Mouse (Mus musculus) adrenal gland, postnatal 14 days (tissue): Measurements from ENCODE around the gene Hivep3. TPM values are rescaled to one million over a fixed set of nuclear protein-coding genes. Genes with fewer than 3 reads are reported as not detected.
A peak's percentile ranks its signal among the peaks of the same experiment; 100 is the strongest.

ENCODE experiments used
- DNase-seq: peaks from one replicate; pipeline ENCODE4 v3.0.0; 2021; ENCODE audit warnings: mixed read lengths
- total RNA-seq: library from RNA; stranded (reverse); gene quantifications from 2 replicates; pipeline ENCODE4 v1.2.3, GENCODE M21; 2021

Gene Hivep3
- total RNA-seq, 1 experiment from 2014 or later, result 9.4 TPM

DNA sequence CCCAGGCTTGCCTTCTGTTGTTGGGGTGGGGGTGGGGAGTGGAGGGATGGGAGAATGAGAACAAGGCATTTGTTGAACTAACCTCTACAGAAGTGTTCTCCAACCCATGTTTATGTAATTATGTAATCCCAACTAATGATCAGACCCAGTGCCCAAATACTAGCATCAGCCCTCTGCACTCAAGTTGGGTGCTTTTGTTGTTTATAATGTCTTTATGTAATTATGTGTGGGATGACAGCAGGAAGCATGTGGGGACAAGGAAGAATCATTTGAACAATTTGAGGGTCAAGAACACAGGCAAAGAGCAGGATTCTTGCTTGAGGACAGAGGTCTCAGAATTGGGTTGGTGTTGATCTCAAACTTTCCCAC lies 82.2 kb downstream of the Hivep3 start:
- no peak for DNase-seq

DNA sequence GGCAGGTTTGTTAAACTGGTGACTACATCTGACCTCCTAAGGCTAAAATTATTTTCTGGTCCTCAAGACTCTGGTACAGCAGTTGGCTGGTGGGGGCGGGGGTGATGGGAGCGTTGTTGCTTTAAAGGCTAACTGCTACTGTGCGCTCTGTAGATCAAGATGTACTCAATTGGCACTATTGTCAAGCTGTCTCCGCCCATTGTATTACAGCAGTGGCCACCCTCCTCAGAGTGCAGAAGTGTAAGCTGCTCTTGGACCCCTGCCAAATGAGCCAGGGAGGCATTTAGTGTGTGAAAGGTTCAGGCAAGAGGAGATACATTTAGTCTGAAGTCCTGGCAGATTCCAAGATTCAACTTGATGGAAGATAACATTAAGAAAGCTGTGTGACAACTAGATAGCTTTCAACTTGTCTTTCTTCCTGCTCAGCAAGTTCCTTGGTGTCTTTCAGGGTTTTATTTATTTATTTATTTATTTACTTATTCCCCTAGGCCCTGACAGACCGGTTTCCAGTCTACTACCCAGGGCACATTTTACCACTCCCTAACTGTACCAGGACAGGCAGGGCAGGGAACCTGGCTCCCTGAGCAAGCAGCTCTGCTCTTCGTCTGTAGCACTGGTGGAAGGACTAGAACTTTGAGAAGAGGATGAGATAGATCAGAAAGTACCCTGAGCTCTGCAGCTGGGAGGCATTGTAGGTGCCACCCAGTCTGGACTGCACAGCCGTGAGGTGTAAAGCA lies 83.2 kb downstream of the Hivep3 start:
- DNase-seq, result peak; percentile 34

DNA sequence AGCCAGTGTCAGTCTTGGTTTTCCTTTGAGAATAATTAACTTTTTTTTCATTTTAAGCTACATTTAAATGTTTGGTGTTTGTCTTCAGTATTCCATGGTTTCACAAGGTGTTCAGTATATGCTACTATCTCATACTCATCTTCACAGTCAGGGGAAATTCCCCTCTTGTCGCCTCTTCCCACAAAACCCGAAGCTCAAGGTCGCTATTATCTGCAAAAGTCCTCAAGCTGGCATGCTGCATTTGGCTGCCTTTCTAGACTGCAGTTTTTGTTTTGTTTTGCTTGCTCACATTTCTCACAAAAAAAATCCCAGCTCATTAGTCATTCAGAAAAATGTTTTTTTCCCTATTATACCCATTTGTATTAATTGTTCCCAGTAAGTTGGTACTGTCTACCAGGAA lies 92.4 kb downstream of the Hivep3 start:
- no peak for DNase-seq

DNA sequence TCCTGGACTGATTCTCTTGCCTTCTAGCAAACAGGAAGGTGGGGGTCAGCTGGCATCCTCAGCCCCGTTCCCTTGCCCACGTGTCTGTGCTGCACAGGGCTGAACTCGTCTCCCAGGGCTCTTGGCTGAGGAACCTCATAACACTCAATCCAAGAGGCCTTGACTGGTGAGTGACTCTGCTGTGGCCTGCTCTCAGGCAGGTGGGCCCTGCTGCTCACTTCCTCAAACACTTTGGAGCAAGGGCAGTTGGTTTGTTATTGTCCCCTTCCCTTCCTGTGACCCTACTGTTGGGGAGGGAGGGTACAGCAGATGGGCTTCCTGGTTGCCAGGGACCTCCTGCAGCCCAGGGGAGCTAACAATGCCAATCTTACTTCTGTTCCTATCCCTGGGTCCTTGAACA lies 94.8 kb downstream of the Hivep3 start:
- DNase-seq, result no peak

DNA sequence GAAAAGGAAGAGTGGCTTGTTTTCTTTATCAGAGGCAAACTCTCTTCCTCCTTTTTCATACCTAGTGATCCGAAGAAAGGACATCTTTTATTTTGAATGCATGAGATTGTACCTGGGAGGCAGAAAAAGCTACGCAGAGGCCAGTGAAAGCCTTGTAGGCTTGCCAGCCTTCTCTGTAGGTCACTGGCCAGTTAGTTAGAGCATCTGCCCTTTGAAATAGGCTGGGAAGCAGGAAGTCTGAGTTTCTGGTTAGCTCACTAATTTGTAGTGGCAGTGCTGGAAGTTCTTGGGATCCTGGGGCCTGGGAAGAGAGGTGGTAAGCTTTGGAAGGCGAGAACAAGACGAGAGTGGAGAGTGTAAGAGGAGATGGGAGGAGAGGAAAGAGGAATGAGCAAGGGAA lies 95.4 kb downstream of the Hivep3 start:
- DNase-seq, result no peak

DNA sequence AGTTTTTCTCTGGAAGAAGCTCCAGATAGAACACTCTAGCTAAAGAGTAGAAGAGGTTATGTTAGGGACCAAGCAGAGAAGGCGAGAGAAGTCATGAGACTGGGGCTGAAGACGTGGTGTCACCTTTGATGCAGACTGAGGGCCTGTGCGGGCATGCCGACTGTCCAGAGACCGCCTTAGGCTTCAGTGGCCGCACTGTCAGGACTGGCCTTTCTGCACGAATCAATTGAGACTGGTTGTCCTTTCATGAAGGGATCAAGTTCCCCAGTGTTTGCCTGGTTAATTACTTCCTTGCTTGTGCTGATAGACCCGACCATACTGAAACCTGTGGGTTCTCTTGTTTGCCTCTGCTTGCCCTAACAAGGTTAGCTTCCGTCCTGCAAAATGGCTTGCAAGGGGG lies 99.7 kb downstream of the Hivep3 start:
- no peak for DNase-seq

DNA sequence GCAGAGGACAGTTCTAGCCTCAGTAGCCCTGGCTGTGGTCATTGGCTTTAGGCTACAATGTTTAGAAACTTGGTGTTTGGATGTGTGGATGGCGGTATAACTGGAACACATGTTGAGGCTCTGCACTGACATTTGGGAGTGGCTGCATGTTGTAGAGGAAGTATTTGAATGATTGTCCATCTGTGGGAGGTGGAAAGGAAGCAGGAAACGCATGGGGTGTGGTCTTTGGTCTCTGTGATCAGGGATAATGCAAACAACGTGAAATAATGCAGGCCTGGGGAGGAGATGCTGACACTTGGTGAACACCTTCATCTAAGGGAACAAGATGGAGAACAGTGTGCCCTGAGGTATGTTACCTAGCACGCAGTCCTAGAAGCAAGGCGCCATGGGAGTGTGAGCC lies 100.3 kb downstream of the Hivep3 start:
- no peak for DNase-seq

DNA sequence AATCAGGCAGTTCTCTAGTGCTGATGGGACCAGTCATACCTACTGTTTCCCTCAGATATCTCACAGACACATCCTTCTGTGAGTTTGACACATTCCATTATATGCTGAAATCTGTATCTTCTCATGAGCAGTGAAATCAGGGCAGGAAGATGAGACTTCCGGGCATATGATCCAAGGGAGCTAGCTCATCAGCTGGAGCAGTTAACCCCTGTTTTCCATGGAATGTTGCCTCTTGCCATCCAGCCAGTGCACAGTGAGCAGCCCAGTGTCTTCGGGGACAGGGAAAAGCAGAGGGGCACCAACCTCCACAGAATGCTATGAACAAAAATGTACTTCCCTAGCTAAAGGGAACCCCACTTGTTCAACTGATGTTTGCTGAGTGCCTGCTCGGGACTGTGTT lies 102.6 kb downstream of the Hivep3 start:
- no peak for DNase-seq

DNA sequence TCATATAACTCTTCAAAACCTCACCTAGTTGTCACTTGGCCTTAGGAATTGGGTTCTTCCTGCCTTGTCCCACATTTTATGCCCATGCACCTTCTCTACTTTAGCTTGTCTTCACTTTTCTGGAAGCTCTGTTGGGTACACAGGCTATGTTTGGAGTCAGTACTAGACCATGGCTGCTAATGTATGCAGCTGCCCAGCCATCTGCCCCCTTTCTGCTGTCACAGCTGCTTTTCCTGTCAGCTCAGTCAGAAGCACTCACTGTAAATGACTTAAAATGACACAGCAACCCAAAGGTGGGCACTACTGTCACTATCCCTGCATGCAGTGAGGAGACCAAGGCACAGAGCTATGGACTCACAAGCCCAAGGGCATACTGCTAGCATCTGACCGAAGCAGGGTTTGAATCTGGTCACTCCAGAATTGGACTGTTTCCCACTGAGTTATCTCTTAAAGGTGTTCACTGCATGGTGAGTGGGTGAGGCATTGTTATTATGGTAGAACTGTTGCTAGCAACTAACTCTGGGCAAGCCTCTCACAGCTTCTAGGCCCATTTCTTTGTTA lies 104.0 kb downstream of the Hivep3 start:
- DNase-seq, result no peak

DNA sequence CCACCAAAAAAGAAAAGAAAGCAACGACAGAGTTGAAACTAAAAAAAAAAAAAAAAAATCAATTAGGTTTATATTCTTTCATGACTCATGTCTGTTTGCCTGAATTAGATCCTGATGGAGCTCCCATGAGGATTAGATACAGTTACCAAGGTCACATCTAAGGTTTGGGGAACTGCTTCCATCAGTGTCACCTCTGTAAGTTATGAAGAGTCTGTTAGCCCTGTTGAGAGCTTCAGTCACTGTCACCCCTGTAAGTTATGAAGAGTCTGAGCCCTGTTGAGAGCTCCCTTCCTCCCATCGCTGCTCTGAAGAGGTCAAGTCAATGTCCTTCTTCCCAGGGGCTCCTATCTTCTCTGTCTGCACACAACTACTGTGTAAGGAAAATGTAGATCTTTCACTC lies 104.7 kb downstream of the Hivep3 start:
- no peak for DNase-seq

DNA sequence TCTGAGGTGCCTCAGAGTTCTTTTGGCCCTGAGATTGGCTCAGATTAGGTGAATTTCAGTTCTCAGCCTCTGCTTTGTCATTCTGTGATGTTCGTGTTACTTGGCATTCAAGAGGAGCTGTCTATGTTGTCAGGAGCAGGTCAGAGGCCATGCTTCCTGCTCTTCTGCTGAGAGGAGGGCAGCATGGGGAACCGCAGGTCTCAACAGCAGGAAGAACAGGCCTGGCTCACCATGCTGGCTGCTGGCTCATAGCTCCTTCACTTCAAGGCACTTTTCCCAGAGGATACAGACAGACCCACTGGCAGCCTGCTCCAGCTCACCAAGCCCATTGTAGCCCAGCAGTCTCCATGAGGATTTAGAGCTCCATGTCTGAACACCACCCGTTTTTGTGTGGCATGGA lies 109.7 kb downstream of the Hivep3 start:
- no peak for DNase-seq

DNA sequence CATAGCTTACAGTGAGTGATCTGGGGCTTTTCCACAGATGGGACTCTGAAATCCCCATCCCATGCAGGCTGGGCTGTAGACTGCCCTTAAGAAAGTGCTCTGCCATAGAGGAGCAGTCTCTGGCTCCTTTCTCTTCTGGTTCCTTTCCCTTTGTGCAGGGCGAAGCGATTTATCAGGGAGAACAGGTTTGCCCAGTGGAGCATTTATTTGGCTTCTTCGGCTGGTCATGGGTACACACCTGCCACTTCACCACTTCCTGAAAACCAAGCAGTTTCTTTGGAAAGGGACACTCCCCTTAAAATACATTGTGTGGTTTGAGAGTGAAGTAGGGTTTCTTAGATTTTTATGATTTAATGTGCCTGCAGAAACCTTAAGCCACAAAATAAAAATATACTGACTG lies 110.7 kb downstream of the Hivep3 start:
- DNase-seq, result no peak

DNA sequence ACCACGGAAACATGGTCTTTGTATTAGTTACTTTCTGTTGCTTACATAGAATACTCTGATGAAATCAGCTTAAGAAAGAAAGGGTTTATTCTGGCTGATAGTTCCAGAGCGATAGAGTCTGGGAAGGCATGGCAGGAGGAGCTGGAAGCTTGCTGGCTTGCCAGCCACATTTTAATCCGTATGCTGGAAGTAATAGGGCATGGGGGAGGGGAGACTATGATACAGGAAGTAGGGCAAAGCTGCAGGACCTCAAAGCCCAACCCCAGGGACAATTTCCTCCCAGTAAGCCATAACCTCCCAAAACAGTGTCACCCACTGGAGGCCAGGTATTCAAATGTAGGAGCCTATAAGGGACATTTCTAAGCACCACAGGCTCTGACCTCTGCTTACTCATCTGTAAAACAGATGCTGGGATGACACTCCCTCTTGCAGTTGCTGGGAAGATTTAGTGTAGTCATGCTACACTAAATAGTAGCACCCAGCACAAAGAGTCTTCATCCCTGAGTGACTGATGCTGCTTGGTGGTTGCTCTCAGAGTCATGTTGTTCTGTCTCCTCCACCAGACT lies 112.1 kb downstream of the Hivep3 start:
- DNase-seq, result no peak

DNA sequence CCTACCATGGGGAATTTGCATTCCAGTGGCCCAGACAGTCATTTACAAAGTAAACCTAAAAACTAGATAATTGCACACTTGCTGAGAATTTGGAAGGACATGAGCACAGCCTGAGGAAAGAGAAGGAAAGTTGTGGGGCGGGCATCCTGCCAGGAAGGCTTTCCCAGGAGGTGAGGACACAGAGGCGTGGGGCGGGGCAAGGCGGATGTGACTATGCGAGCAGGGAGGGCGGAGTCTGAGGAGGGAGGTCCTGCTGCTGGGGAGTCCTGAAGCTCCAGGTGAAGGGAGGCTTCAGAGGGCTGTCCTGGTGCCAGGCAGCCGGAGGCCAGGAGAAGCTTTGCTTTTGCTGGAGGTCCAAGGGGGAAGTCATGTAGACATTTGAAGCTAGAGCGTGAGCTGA lies 118.9 kb downstream of the Hivep3 start:
- DNase-seq, result peak; percentile 74

DNA sequence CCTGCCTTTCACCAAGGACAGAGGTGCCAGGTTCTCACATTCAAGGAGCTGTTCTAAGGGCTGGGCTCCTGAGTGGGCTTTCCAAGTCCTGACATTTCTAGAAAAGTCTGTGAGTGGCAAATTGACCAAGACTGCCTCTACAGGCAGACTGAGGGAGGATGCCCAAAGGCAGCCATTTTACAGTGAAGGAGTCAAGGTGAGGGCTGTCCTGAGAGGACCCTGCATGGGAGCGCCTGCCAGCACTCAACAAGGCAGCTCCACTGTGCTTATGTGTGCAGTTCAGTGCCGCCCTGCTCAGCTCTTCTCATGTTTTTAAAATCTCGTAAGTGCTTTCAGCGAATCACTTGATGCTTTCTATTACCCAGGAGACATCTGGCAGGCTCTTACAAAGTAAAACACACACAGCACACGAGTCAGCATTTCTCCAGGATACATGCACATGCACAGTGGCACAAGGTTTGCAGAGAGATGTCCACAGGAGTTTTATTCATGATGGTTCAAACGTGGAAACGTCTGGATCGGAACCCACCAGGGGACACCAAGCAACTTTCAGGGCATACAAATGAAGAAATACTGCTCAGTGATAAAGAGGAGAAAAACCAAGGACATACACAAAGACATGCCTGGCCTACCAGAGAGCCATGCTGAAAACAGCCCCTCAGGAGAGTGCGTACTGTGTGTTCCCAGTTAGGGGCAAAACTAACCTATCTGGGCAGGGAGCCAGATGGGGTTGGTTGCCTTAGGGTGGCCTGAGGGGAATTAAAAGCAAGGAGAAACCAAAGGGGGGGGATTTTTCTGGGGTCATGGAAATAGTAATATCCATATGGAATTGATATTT lies 120.9 kb downstream of the Hivep3 start:
- no peak for DNase-seq

DNA sequence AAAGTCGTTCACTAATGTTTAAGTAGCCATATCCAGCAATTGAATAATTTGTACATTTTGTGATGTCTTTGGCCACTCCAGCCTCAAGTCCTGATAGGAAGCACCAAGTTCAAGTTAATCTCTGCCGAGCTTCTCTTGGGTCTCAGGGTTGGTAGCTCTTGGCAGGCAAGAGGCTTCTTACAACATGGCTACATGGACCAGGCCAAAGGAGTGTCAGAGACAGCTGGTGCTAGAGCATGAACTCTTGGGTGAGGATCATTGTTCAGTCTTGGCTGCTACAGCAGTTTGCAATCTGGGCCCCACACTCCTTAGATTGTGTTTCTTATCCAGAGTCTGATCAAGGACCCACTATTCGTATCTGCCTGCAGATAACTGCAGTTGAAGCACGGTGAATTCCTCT lies 125.9 kb downstream of the Hivep3 start:
- peak; percentile 43 for DNase-seq

DNA sequence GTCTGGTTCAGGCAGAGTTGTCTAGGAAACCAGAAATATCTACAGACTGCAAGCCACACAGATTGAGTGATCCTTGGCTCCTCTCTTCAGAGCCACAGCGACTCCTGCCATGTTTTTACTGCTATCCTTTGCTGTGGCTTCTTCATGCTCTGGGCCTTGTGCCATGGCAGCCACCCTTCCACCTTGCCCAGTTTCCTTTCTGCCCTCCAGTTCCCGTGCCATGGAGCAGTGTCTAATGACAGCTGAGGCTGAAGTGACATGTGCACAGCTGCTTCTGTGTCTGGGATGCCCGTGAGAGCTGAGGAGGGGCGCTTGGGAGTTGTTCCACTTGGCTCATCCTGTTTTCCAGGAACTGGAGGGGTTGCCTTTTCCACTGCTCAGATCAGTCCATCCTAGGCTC lies 127.4 kb downstream of the Hivep3 start:
- no peak for DNase-seq

DNA sequence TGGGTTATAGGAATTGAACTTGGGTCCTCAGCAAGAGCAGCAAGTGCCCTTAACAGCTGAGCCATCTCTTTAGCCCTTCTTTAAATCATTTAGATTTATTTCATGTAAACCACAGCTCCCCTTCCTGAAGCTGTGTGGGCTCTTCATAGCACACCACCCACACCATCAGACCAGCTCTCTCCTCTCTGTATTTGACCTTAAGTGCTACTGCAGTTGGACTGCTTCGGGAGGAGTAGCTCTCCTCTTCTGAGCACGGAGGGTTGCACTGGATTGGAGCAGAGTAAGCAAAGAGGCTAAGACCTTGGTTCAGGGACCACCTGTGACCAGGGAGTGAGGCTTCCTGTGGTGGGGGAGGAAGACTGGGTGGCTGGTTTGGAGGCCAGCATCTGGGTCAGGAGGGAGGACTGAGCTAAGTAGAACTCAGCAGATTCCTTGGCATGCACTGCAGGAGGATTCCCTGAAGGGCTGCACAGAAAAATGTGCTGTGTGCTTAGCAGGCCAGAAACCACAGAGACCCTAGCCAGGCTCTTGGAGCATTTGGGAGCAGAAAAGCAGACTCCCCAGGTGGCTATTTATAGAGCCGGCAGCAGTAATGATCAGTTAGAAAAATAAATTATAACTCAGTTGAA lies 132.4 kb downstream of the Hivep3 start:
- DNase-seq, result peak; percentile 25

DNA sequence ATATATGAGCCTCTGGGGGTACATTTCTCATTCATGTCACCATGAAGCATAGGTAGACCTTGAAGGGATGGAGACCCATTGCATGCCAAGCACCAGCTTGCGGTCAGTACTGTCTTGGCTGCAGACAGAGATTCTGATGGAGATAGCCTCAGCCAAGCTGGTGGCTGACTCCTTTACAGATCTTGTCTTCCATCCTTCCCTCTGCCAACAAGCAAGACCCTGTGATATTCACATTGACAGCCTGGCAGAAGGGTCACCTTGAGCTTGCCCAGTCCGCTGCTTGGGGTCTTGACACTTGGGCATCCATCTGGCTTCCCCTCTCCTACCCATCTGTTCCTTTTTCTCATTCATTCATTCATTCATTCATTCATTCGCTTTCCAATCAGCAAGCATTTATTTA lies 133.5 kb downstream of the Hivep3 start:
- DNase-seq, result no peak

DNA sequence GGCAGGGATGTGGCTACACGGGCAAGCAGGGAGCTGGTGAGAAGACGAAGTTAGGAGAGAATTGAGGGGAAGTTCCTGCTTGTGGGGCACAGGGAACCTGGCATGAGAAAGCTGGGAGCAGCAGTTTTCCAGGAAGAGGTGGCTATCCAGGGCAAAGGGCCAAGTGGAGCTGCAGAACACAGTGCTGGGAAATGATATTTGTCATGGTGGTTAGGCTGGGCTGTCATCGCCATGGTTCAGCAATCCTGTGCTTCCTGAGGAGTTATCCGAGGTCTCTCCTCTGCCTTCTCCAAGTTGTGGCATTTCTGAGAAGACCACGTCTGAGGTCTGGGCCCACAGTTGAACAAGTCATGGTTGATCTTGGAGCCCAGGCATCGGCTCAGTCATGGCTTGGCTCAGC lies 136.8 kb downstream of the Hivep3 start:
- DNase-seq, result peak; percentile 27

DNA sequence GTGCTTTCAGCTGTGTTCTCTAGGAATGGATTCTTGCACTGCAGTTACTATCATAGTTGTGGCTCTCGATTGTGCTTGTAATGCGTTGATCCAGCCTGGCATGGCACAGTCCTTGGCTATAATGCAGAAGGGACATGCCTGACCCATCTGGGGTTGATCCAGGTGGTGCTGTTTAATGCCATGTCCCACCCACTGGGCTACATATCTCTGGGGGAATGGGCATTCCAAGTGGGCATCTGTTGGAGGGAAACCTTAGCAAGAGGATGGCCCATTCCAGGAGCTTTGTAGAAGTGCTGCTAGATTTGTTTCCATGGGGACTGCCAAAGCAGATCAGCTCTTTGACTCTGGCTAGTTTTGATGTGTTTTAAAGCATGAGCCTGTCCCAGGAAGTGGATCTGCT lies 137.9 kb downstream of the Hivep3 start:
- no peak for DNase-seq

DNA sequence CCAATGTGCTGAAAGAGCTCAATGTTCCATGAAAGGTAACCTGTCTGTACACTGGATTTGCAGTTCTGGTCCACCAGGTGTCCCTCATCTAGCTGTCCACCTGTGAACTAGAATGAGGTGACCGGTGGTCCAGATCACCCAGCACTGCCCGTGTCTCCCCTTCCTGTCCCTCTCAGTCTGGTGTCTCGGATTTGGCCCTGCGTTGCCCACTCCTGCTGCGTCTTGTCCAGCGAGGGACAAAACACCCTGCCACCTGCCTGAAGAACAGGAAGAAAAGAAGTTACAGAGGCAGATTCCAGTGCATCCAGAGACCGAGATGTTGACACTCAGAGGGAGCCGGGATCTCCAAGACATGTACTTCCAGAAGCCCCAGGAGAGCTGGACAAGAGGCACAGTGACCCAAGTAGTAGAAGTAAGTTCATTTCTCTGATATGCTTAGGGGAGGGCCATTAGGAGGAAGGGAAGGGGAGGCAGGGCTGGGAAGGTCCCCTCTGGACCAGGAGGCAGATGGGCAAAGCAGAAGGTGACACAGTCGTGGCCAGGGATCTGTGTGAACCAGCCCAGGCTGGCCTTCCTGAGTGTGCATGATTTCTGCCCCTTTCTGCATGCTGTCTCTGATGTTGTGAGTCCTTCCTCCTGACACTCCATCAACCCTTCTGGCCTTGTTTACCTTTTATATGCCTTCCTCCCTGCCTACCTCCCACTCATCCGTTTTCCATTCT lies 138.4 kb downstream of the Hivep3 start:
- no peak for DNase-seq
